Mouse (Mus musculus): ENCODE results near the gene Commd7. TPM values are rescaled to one million over a fixed set of nuclear protein-coding genes. Genes with fewer than 3 reads are reported as not detected.
A peak's percentile ranks its signal among the peaks of the same experiment; 100 is the strongest.

Commd7 gene
- polyA plus RNA-seq, 2 experiments = 34.4 to 70.4 TPM

DNA sequence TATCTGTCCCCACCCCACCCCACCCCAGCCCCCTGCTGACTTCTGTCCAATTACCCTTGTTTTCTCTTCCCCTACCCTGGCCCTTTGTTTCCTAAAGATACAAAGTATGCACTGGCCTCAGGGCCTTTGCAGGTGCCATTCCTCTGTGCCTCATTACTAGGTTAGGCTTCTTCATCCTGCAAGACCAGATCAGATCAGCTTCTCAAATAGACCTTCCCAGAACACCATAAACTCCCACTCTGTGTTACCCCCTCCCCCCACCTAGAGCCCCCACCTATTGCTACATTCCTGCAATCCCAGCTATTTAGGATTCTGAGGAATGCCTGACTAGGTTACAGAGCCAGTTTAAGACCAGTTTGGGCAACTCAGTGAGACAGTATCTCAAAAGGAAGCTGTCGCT is 20.8 kb downstream of the Commd7 start:
- no peak overlapping the region for H3K9ac ChIP-seq (ENCODE audit: low read depth, low read length, severe bottlenecking)
- H3K36me3 ChIP-seq (ENCODE audit: control insufficient read depth, insufficient read depth, low read length) = no peaks in the 10 kb centered on the region
- no peak overlapping the region for H3K27ac ChIP-seq (replicated peaks; ENCODE audit: low read depth, low read length)
- DNase-seq (ENCODE audit: low spot score) (no peak), ATAC-seq (ENCODE audit: low FRiP score, low read depth) (no peak)
- peaks cover 17% of the 10 kb centered on the region for H3K4me1 ChIP-seq (ENCODE audit: control insufficient read depth, insufficient read depth, low read length)
- no peak overlapping the region for H3K4me3 ChIP-seq (replicated peaks; ENCODE audit: low read length)
- TF ChIP-seq POLR2A (IDR thresholded peaks at IDR 0.05; ENCODE audit: borderline replicate concordance, extremely low read depth, insufficient read depth, insufficient read length) = no peak
- no peaks in the 10 kb centered on the region for H3K9me3 ChIP-seq (ENCODE audit: control insufficient read depth, low read length)
- WGBS = 86% methylated on average over 1 of the region's 1 CpGs
- H3K4me2 ChIP-seq (replicated peaks; ENCODE audit: low read depth, low read length, severe bottlenecking) = no peak overlapping the region
- H3K27me3 ChIP-seq (ENCODE audit: control insufficient read depth, insufficient read depth, low read length) = no peaks in the 10 kb centered on the region

DNA sequence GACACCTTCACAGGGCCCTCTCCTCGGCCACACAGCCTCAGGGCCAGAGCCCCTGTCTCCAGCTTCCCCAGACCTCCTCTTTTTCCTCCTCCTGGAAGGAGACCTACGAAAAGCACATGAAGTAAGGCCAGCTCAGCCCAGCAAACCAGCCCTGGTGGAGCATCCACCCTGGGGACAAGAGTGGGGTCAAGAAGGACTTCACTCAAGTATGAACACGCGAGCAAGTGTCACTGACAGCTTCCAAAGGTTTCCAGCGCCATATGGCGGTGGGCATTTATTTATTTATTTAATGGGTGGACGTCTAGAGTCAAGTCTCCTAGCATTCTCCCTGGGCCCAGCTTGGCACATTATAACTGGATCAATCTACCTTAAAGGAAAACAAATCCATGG is 21.3 kb downstream of the Commd7 start:
- Histone ChIP-seq H3K9me3 (ENCODE audit: control insufficient read depth, low read length) (no peaks in the 10 kb centered on the region), H3K4me3 (replicated peaks; ENCODE audit: low read length) (no peak overlapping the region), H3K9ac (ENCODE audit: low read depth, low read length, severe bottlenecking) (peak overlapping the region; percentile 44), H3K27me3 (ENCODE audit: control insufficient read depth, insufficient read depth, low read length) (no peaks in the 10 kb centered on the region), H3K36me3 (ENCODE audit: control insufficient read depth, insufficient read depth, low read length) (no peaks in the 10 kb centered on the region), H3K4me1 (ENCODE audit: control insufficient read depth, insufficient read depth, low read length) (peaks cover 17% of the 10 kb centered on the region), H3K27ac (replicated peaks; ENCODE audit: low read depth, low read length) (peak overlapping the region; percentile 82), H3K4me2 (replicated peaks; ENCODE audit: low read depth, low read length, severe bottlenecking) (no peak overlapping the region)
- ATAC-seq (ENCODE audit: low FRiP score, low read depth) (0 out of 2 replicates have a peak, but pooled peaks have one; percentile 1), DNase-seq (ENCODE audit: low spot score) (no peak)
- TF ChIP-seq POLR2A (IDR thresholded peaks at IDR 0.05; ENCODE audit: borderline replicate concordance, extremely low read depth, insufficient read depth, insufficient read length) = no peak
- WGBS = 66% methylated on average over 7 of the region's 7 CpGs

DNA sequence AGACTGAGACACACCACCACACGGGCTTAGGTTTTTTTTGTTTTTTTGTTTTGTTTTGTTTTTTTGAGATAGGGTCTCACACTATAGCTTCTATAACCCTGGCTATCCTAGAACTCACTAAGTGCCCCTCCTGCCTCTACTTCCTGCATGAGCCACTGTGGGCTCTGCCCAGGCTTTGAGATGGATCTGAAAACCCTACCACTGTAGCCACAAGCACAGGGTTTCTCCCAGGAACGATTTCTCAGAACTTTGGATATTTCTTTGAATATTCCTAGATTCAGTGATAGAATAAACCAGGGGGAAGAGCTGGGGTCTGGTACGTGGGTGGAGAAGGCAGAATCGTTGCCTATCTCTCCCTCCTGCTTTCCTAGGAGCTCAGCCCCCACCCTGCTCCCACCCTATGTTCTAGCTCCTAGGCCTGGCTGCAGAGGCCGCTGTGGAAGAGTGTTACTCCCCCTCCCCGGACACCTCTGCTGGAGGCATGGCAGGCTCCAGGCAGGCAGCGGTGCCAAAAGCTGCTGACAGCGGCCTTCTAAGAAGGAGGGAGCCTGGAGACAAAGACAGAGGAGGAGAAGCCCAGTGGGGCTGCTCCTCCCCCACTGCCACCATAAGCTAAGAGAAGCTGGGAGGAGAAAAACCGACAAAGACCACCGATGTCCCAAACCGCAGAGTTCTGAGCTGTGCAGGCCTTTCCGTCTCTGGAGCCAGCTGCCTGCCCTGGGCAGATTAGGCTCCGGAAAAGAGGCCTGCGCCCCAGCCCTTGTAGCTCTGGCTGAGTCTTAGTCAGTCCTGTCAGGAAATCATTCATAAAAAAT is 21.9 kb downstream of the Commd7 start:
- TF ChIP-seq POLR2A (IDR thresholded peaks at IDR 0.05; ENCODE audit: borderline replicate concordance, extremely low read depth, insufficient read depth, insufficient read length) = no peak
- H3K4me1 ChIP-seq (ENCODE audit: control insufficient read depth, insufficient read depth, low read length) = peaks cover 17% of the 10 kb centered on the region
- peak; percentile 22 for DNase-seq (ENCODE audit: low spot score)
- no peak overlapping the region for H3K4me3 ChIP-seq (replicated peaks; ENCODE audit: low read length)
- H3K4me2 ChIP-seq (replicated peaks; ENCODE audit: low read depth, low read length, severe bottlenecking) = no peak overlapping the region
- H3K36me3 ChIP-seq (ENCODE audit: control insufficient read depth, insufficient read depth, low read length) = no peaks in the 10 kb centered on the region
- 22% methylated on average over 14 of the region's 14 CpGs for WGBS
- H3K27ac ChIP-seq (replicated peaks; ENCODE audit: low read depth, low read length) = peak overlapping the region; percentile 82
- ATAC-seq (ENCODE audit: low FRiP score, low read depth) = peak; percentile 53
- H3K27me3 ChIP-seq (ENCODE audit: control insufficient read depth, insufficient read depth, low read length) = no peaks in the 10 kb centered on the region
- H3K9me3 ChIP-seq (ENCODE audit: control insufficient read depth, low read length) = no peaks in the 10 kb centered on the region
- peak overlapping the region; percentile 44 for H3K9ac ChIP-seq (ENCODE audit: low read depth, low read length, severe bottlenecking)

DNA sequence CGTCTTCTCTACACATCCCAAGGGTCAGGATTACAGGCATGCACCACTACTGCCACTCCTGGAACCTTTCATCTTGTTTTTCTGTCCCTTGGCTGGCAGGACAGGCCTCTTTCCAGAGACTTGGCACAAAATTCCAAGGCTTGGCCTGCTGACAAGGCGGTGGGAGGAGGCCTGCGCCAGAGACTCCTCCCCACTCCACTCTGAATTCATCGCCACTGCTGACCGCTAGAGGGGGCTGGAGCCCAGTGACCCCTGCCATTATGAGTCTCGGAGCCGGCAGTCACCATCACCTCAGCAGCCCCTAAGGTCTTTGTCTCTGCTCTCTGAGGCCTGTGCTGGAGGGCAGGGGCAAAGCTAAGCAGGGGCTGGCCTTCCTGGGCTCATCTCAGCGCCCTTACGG is 23.0 kb downstream of the Commd7 start:
- no peaks in the 10 kb centered on the region for H3K36me3 ChIP-seq (ENCODE audit: control insufficient read depth, insufficient read depth, low read length)
- no peak overlapping the region for H3K27ac ChIP-seq (replicated peaks; ENCODE audit: low read depth, low read length)
- DNase-seq (ENCODE audit: low spot score) (peak; percentile 70), ATAC-seq (ENCODE audit: low FRiP score, low read depth) (peak; percentile 72)
- no peak for TF ChIP-seq POLR2A (IDR thresholded peaks at IDR 0.05; ENCODE audit: borderline replicate concordance, extremely low read depth, insufficient read depth, insufficient read length)
- no peaks in the 10 kb centered on the region for H3K9me3 ChIP-seq (ENCODE audit: control insufficient read depth, low read length)
- H3K4me2 ChIP-seq (replicated peaks; ENCODE audit: low read depth, low read length, severe bottlenecking) = no peak overlapping the region
- no peak overlapping the region for H3K9ac ChIP-seq (ENCODE audit: low read depth, low read length, severe bottlenecking)
- H3K4me3 ChIP-seq (replicated peaks; ENCODE audit: low read length) = no peak overlapping the region
- H3K27me3 ChIP-seq (ENCODE audit: control insufficient read depth, insufficient read depth, low read length) = no peaks in the 10 kb centered on the region
- WGBS = 12% methylated on average over 9 of the region's 9 CpGs
- peaks cover 17% of the 10 kb centered on the region for H3K4me1 ChIP-seq (ENCODE audit: control insufficient read depth, insufficient read depth, low read length)

DNA sequence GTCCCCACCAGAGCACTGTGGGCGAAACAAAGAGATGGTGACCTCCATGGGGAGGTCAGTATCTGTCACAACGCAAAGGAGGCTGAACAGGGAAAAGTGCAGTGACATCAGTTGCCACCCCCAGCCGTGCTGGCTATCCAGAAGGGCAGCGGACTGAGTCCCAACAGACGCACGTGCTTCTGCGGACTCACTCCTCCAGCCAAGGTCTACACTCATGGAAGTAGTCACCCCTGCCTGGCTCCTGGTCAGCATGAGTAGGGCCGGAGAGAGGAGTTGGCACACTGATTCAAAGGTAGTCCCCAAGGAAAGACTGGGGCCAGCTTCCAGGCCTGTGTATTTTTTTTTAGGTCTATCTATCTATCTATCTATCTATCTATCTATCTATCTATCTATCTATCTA is 23.5 kb downstream of the Commd7 start:
- 86% methylated on average over 8 of the region's 8 CpGs for WGBS
- DNase-seq (ENCODE audit: low spot score) = no peak
- ATAC-seq (ENCODE audit: low FRiP score, low read depth) = no peak
- Histone ChIP-seq H3K9me3 (ENCODE audit: control insufficient read depth, low read length) (no peaks in the 10 kb centered on the region), H3K36me3 (ENCODE audit: control insufficient read depth, insufficient read depth, low read length) (no peaks in the 10 kb centered on the region), H3K4me3 (replicated peaks; ENCODE audit: low read length) (no peak overlapping the region), H3K9ac (ENCODE audit: low read depth, low read length, severe bottlenecking) (no peak overlapping the region), H3K4me1 (ENCODE audit: control insufficient read depth, insufficient read depth, low read length) (peaks cover 17% of the 10 kb centered on the region), H3K27me3 (ENCODE audit: control insufficient read depth, insufficient read depth, low read length) (no peaks in the 10 kb centered on the region), H3K4me2 (replicated peaks; ENCODE audit: low read depth, low read length, severe bottlenecking) (no peak overlapping the region), H3K27ac (replicated peaks; ENCODE audit: low read depth, low read length) (no peak overlapping the region)
- no peak for TF ChIP-seq POLR2A (IDR thresholded peaks at IDR 0.05; ENCODE audit: borderline replicate concordance, extremely low read depth, insufficient read depth, insufficient read length)
